Mouse (Mus musculus): ENCODE measurements at regions not wholly inside any gene's neighbourhood (a gene's known extent, or its start where the extent isn't known, plus 50 kb on each side); places are given as distances from the start of the nearest gene placed in this dataset.

GRCm38 (mm10) chr3:41155132-41155760 lies 72.4 kb upstream of the Pgrmc2 start:
- TF ChIP-seq FOSL1 (IDR thresholded peaks at IDR 0.05; ENCODE audit: insufficient read depth, low read length, poor library complexity, severe bottlenecking) (no peak), MYOG (IDR thresholded peaks at IDR 0.05; ENCODE audit: control insufficient read depth, extremely low read depth, insufficient read length) (no peak), CEBPB (IDR thresholded peaks at IDR 0.05; ENCODE audit: low read depth) (no peak), MAX (IDR thresholded peaks at IDR 0.05) (no peak), USF1 (IDR thresholded peaks at IDR 0.05; ENCODE audit: low read depth) (no peak)
- Histone ChIP-seq H3ac (ENCODE audit: control insufficient read depth, insufficient read length, low read depth) (no peak overlapping the region), H3K79me3 (ENCODE audit: low read depth) (no peaks in the 10 kb centered on the region), H3K4me3 (ENCODE audit: insufficient read depth, poor library complexity, severe bottlenecking) (no peak overlapping the region), H3K27me3 (ENCODE audit: control insufficient read depth, insufficient read depth, insufficient read length) (no peaks in the 10 kb centered on the region), H3K36me3 (ENCODE audit: control insufficient read depth, insufficient read depth) (no peaks in the 10 kb centered on the region), H3K79me2 (ENCODE audit: control insufficient read depth, insufficient read depth) (no peaks in the 10 kb centered on the region)

DNA sequence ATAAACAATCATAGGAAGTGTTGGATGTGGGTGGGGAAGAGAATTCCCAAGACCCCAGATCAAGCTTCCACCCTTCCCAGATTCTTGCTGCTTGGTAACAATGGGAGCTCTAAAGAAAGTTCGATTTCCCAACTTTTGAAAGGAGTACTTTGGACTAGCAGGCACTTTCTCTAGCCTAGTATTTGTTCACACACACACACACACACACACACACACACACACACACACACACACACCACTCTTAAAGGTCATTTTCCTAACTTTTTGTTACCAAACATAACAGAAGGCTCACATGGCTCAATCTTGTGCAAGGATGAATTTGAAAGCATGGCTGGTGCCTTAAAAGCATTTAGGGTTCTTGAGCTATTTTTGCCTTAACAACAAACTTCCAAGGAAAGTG lies 71.6 kb upstream of the Pgrmc2 start:
- Histone ChIP-seq H3K4me3 (ENCODE audit: insufficient read depth, poor library complexity, severe bottlenecking) (no peak overlapping the region), H3K79me2 (ENCODE audit: control insufficient read depth, insufficient read depth) (no peaks in the 10 kb centered on the region), H3K36me3 (ENCODE audit: control insufficient read depth, insufficient read depth) (no peaks in the 10 kb centered on the region), H3K79me3 (ENCODE audit: low read depth) (no peaks in the 10 kb centered on the region), H3K27me3 (ENCODE audit: control insufficient read depth, insufficient read depth, insufficient read length) (no peaks in the 10 kb centered on the region), H3ac (ENCODE audit: control insufficient read depth, insufficient read length, low read depth) (no peak overlapping the region)
- TF ChIP-seq CTCF (IDR thresholded peaks at IDR 0.05; ENCODE audit: control insufficient read depth, insufficient read depth, insufficient read length), result no peak
- no peak for TF ChIP-seq MYOD1 (IDR thresholded peaks at IDR 0.05; ENCODE audit: control insufficient read depth, insufficient read length, low read depth)
- TF ChIP-seq USF1 (IDR thresholded peaks at IDR 0.05; ENCODE audit: low read depth), result no peak
- TF ChIP-seq CEBPB (IDR thresholded peaks at IDR 0.05; ENCODE audit: low read depth), result no peak

DNA sequence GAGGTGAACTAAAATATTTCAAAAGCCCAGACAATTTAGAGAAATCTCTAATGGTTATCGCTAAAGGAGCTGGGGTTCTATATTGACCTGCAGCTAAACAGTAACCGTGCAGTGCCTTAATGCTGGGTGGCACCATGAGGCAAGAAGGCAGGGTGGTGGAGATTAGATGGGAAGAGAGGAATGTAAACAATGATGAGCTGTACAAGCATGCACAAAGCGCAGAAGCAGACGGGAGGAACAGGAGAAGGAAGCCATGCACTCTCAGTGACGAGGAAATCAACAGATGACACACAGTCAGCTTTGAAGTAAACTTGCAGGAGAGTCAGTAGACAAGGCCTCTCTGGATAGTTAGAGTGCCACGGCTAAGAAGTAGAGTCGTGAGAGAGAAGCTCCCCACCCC lies 69.1 kb upstream of the Pgrmc2 start:
- Histone ChIP-seq H3ac (ENCODE audit: control insufficient read depth, insufficient read length, low read depth) (no peak overlapping the region), H3K79me3 (ENCODE audit: low read depth) (no peaks in the 10 kb centered on the region), H3K79me2 (ENCODE audit: control insufficient read depth, insufficient read depth) (no peaks in the 10 kb centered on the region), H3K4me3 (ENCODE audit: insufficient read depth, poor library complexity, severe bottlenecking) (no peak overlapping the region), H3K27me3 (ENCODE audit: control insufficient read depth, insufficient read depth, insufficient read length) (no peaks in the 10 kb centered on the region), H3K36me3 (ENCODE audit: control insufficient read depth, insufficient read depth) (no peaks in the 10 kb centered on the region)
- TF ChIP-seq CEBPB (IDR thresholded peaks at IDR 0.05; ENCODE audit: low read depth) (no peak), FOSL1 (IDR thresholded peaks at IDR 0.05; ENCODE audit: insufficient read depth, low read length, poor library complexity, severe bottlenecking) (no peak), MYOG (IDR thresholded peaks at IDR 0.05; ENCODE audit: control insufficient read depth, extremely low read depth, insufficient read length) (no peak), CTCF (IDR thresholded peaks at IDR 0.05; ENCODE audit: control insufficient read depth, insufficient read depth, insufficient read length) (no peak), MYOD1 (IDR thresholded peaks at IDR 0.05; ENCODE audit: control insufficient read depth, insufficient read length, low read depth) (no peak)

- Histone ChIP-seq H3K36me3 (ENCODE audit: control insufficient read depth, insufficient read depth) (no peaks in the 10 kb centered on the region), H3K79me2 (ENCODE audit: control insufficient read depth, insufficient read depth) (no peaks in the 10 kb centered on the region), H3ac (ENCODE audit: control insufficient read depth, insufficient read length, low read depth) (no peak overlapping the region), H3K27me3 (ENCODE audit: control insufficient read depth, insufficient read depth, insufficient read length) (no peaks in the 10 kb centered on the region), H3K4me3 (ENCODE audit: insufficient read depth, poor library complexity, severe bottlenecking) (no peak overlapping the region), H3K79me3 (ENCODE audit: low read depth) (no peaks in the 10 kb centered on the region)
- no peak for TF ChIP-seq FOSL1 (IDR thresholded peaks at IDR 0.05; ENCODE audit: insufficient read depth, low read length, poor library complexity, severe bottlenecking)
- no peak for TF ChIP-seq USF1 (IDR thresholded peaks at IDR 0.05; ENCODE audit: low read depth)
- TF ChIP-seq MAX (IDR thresholded peaks at IDR 0.05), result no peak
- TF ChIP-seq CEBPB (IDR thresholded peaks at IDR 0.05; ENCODE audit: low read depth), result no peak
- TF ChIP-seq MYOD1 (IDR thresholded peaks at IDR 0.05; ENCODE audit: control insufficient read depth, insufficient read length, low read depth), result no peak
- no peak for TF ChIP-seq MYOG (IDR thresholded peaks at IDR 0.05; ENCODE audit: control insufficient read depth, extremely low read depth, insufficient read length)
Observed at GRCm38 (mm10) chr3:41140391-41140790, 57.5 kb upstream of the Pgrmc2 start.

GRCm38 (mm10) chr3:41137931-41138330 lies 55.1 kb upstream of the Pgrmc2 start:
- TF ChIP-seq MYOG (IDR thresholded peaks at IDR 0.05; ENCODE audit: control insufficient read depth, extremely low read depth, insufficient read length), result no peak
- Histone ChIP-seq H3K36me3 (ENCODE audit: control insufficient read depth, insufficient read depth) (no peaks in the 10 kb centered on the region), H3K4me3 (ENCODE audit: insufficient read depth, poor library complexity, severe bottlenecking) (no peak overlapping the region), H3K79me3 (ENCODE audit: low read depth) (no peaks in the 10 kb centered on the region), H3K79me2 (ENCODE audit: control insufficient read depth, insufficient read depth) (no peaks in the 10 kb centered on the region), H3ac (ENCODE audit: control insufficient read depth, insufficient read length, low read depth) (no peak overlapping the region), H3K27me3 (ENCODE audit: control insufficient read depth, insufficient read depth, insufficient read length) (no peaks in the 10 kb centered on the region)

GRCm38 (mm10) chr3:41132889-41133288 lies 50.0 kb upstream of the Pgrmc2 start:
- Histone ChIP-seq H3K79me3 (ENCODE audit: low read depth) (no peaks in the 10 kb centered on the region), H3K4me3 (ENCODE audit: insufficient read depth, poor library complexity, severe bottlenecking) (no peak overlapping the region), H3K79me2 (ENCODE audit: control insufficient read depth, insufficient read depth) (no peaks in the 10 kb centered on the region), H3K27me3 (ENCODE audit: control insufficient read depth, insufficient read depth, insufficient read length) (peaks cover 11% of the 10 kb centered on the region), H3K36me3 (ENCODE audit: control insufficient read depth, insufficient read depth) (no peaks in the 10 kb centered on the region), H3ac (ENCODE audit: control insufficient read depth, insufficient read length, low read depth) (no peak overlapping the region)
- TF ChIP-seq FOSL1 (IDR thresholded peaks at IDR 0.05; ENCODE audit: insufficient read depth, low read length, poor library complexity, severe bottlenecking) (no peak), CEBPB (IDR thresholded peaks at IDR 0.05; ENCODE audit: low read depth) (no peak), MYOG (IDR thresholded peaks at IDR 0.05; ENCODE audit: control insufficient read depth, extremely low read depth, insufficient read length) (no peak), MYOD1 (IDR thresholded peaks at IDR 0.05; ENCODE audit: control insufficient read depth, insufficient read length, low read depth) (no peak), USF1 (IDR thresholded peaks at IDR 0.05; ENCODE audit: low read depth) (no peak), MAX (IDR thresholded peaks at IDR 0.05) (no peak), CTCF (IDR thresholded peaks at IDR 0.05; ENCODE audit: control insufficient read depth, insufficient read depth, insufficient read length) (no peak)

All from C2C12 (cell line).